Mouse (Mus musculus): Measurements from ENCODE around the gene Arhgap10.

- TF ChIP-seq GATA1 (IDR thresholded peaks at IDR 0.05; ENCODE audit: low read length): no peak
- no peak for TF ChIP-seq TAL1 (IDR thresholded peaks at IDR 0.05; ENCODE audit: low read length)
These were observed 147.4 kb downstream of the Arhgap10 start for GRCm38 (mm10) chr8:77370308-77370707.
